9 mouse cellular contexts compared by ENCODE assay signal in genomic region chr11:71847684-71848367, GRCm38 (mm10).
DNase-seq lines count a peak whose midpoint lies in the region; TF ChIP-seq lines count a peak whose summit lies in the region.
"Had no signal": no experiment of that assay in that cellular context is flagged by ENCODE, and none has a peak within 500 bp of the region (broad histone marks: within the 10 kb centered on the region; RNA-seq: fewer than 3 reads in every experiment).

No protein-coding gene starts in this region.

- peak; percentile 15 for DNase-seq in adrenal gland, postnatal 10 days
- no peak for DNase-seq in adrenal gland, postnatal 25 days
- DNase-seq in left cerebral cortex, adult 2 months (ENCODE audit: extremely low spot score in 1 of 2, low spot score in 2 of 2): no peak
- no peak for DNase-seq in left cerebral cortex, postnatal 10 days (ENCODE audit: extremely low spot score in 1 of 2, low spot score in 2 of 2)
- peak; percentile 73 for DNase-seq in brain, adult 2 months (ENCODE audit: low read depth, low spot score)
- peak; percentile 9 for DNase-seq in induced T-regulatory cell, adult 2 months (ENCODE audit: low read depth)
- no peak for DNase-seq in gastrocnemius, postnatal 25 days
- DNase-seq in right cerebral cortex, postnatal 25 days: no peak

- intact Hi-C loops in left cerebral cortex, adult 2 months (cut with DNase I): loop anchor here (2.0 kb wide), 2 partner anchors 173 to 503 kb away; no protein-coding TSS in a partner anchor
- intact Hi-C loops in left cerebral cortex, postnatal 10 days (cut with DNase I): loop anchor here (10.0 kb wide), 2 partner anchors 177 to 503 kb away; no protein-coding TSS in a partner anchor

- TF ChIP-seq CTCF in left cerebral cortex, adult 2 months (IDR thresholded peaks at IDR 0.05): peak; percentile 75

- no peak overlapping the region for H3K4me3 ChIP-seq in left cerebral cortex, adult 2 months
- H3K4me3 ChIP-seq: erythroblast, embryonic 14.5 days had no signal

- H3K27ac ChIP-seq in left cerebral cortex, adult 2 months: no peak overlapping the region

Comparison
In these comparisons a context has a peak if more than half of its experiments do, and no peak if none do; other contexts are left out.
1. DNase-seq: peak in adrenal gland, postnatal 10 days (single experiment), brain, adult 2 months (single experiment) and induced T-regulatory cell, adult 2 months (single experiment); none in adrenal gland, postnatal 25 days (single experiment), left cerebral cortex, adult 2 months (0 of 2), left cerebral cortex, postnatal 10 days (0 of 2), gastrocnemius, postnatal 25 days (single experiment) and right cerebral cortex, postnatal 25 days (single experiment).